Mouse (Mus musculus): ENCODE results near the gene Polr2j.

Polr2j gene

GRCm38 (mm10) chr5:136165246-136165645 lies 48.8 kb downstream of the Polr2j start:
- no peak for ATAC-seq (ENCODE audit: low TSS enrichment)

DNA sequence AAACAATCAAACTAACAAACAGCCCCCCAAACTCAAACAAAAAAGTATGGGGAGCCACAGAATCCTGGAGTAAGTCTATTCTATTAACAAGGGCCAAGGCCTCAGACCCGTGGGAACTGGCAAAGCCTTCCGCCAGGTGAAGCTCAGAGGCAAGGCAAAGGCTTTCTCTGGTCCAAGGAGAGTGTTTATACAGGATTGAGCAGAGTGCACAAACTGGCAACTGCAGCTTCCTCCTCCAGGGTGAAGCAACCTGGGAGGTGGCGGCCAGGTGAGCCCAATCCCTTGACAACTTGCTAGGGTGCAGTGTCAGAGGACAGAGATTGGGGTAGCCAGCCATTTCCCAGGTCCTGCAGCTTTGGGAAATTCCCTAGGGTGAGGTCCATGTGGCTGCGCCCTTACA lies 50.9 kb downstream of the Polr2j start:
- no peak for ATAC-seq (ENCODE audit: low TSS enrichment)

DNA sequence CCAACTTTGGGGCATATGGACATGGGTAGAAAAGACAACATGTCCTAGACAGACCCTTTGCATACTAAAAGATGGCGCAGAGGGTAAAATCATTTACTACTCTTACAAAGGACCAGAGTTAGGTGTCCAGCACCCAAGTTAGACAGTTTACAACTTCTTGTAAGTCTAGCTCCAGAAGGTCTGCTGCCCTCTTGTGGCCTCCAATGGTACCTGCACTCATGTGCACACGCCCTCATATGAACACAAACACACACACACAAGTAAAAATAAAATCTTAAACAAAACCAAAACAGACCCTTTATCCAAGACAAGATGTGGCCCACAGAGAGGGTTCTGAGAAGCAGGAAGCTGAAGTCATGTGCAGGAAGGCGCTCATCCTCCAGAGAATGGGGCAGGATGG lies 51.6 kb downstream of the Polr2j start:
- no peak for ATAC-seq (ENCODE audit: low TSS enrichment)

DNA sequence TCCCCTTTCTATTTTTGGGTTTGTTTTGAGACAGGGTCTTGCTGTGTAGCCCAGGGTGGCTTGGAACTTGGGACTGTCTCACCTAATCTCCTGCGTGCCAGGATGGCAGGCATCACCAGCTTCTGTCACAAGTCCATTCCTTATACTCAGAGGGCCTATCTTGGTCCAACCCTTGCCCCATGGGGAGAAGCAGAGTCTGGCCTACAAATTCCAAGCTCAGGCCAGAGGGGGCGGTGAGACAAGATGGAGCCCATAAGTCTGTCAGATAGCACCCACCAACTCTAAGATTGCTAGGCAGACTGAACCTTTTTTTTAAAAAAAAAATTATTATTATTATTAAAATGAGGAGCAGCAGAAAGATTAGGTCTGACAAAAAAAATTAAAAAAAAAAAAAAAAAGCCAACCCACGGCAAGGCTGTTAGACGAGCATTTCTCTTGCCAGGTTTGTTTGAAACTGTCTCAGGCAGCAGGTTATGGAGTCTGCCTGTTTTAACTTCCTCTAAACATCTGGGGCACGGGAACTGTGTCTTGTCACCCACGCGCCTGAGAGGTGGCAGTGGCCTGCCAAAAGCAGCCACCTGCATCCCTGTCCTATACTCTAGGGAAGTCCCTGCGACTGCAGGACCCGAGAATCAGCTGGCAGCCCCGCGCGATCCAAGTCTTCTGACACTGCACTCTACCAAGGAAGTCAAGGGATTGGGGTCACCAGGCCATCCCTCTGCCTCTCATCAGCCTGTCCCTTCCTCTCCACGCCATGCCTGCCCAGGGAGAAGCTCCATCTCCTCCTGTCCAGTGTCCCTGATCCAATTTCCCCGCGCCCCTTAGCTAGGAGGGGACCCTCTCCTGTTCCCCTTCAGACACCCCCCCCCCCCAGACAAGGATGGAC lies 53.4 kb downstream of the Polr2j start:
- peak; percentile 32; the same call in 1 of the 2 replicates for ATAC-seq (ENCODE audit: low TSS enrichment)

DNA sequence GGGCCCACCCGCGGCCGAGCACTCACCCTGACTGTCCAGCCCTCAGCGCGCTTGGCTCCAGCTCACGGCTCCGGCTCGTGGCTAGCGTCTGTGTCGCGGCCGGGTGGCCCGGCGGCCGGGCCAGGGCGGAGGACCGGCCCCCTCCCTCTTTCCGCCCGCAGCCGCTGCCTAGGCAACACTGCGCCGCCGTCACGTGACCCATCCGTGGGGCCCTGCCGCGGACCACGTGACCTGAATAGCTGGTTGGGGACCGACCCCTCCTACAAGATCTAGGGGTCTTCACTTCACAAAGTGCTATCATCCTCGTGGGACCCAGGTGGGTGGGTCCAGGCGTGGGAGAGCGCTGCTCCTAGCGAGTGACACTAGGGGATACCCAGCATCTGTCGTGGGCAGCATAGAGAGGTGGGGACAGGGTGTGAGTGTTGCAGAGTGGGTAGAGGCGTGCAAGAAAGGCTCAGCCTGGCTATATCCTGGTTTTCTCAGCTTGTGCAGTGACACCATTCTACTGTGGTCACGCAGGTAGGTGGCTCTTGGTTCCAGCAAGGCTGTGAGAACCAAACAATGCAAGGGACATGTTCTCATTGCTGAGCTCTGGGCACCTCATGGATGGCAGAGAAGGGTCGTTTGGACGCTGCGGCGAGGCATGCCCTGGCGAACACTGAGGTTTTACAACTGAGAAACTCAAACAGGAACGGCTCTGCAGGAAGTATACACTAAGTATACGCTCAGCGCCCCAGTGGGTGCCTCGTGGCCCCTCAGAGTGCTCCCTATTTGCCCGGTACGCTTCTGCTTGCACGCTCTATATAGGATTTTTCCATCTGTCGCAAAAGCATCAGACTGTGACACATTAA lies 54.3 kb downstream of the Polr2j start, which contains the start of gene Orai2:
Gene Orai2, minus strand, starts transcription at position 202 of the 851 bp plus-strand sequence.
- ATAC-seq (ENCODE audit: low TSS enrichment) = peak; percentile 59

DNA sequence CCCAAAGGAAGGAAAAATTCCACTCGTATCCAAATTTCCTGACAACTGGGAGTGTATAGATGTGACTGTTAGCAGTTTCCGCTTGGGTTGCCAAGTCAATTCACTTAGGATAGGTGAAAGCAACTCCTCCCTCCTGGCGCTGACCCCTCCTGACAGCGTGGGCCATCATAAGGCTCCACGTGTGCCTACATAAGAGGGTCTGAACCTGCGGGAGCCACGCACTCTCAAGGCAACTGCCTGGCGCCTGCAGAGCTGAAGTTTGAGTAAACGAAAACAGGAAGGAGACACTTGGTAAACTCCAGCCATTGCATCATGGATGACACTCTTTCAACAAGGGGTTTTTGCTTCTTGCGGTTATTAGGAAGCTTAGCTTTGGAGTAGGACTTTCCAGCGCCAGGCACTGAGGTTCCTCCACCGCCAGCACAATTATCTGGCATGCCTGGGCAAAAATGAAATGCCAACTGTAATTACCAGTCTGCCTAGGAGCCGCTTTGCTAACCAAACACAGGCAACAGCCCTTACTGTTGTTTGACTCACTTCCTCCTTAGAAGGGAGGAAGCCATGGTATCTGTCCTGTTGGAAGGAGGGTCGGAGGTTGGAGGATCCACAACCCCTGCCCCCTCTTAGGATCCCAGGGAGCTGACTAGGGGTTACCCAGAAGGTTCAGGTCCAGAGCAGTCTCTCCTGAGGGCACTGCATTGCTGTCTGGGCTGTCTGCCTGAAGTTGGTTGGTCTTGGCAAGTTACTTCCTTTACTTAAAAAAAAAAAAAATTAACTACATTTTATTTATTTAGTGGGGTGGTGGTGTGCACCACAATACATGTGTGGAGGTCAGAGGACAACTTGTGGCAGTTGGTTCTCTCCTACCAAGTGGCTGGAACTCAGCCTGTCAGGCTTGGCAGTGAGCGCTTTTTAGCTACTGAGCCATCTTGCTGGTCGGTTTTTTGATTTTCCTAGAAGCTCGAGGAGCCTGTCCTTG lies 55.2 kb downstream of the Polr2j start:
- no peak for ATAC-seq (ENCODE audit: low TSS enrichment)

All from frontal cortex, adult (tissue).